Mouse (Mus musculus): ENCODE measurements around the gene Nadsyn1.

DNA sequence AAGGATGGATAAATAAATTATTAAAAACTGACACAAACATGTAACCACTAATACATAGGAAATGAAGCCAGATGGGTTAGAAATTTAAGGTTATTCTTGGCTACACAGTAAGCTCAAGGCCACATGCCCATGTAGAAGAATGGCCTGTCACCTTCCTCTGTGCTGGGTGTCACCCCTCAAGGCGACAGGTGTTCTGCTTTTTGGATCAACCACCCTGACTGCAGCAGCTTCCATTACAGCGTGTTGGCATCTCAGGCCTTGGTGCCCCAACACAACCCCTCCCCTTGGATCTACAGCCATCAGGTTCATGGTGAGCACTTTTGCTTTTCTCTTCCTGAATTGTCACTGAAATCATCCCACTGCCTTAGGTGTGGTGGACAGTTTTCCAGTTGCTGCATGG lies 10.0 kb upstream of the Nadsyn1 start:
- TF ChIP-seq CTCF (IDR thresholded peaks at IDR 0.05; ENCODE audit: low read depth) (no peak), EP300 (optimal IDR thresholded peaks at IDR 0.05) (no peak)
